In genomic region chr12:66556846-66557245, GRCm38 (mm10) we compare ENCODE assay signal across 21 mouse cellular contexts.
DNase-seq lines count a peak whose midpoint lies in the region; ATAC-seq and TF ChIP-seq lines count a peak whose summit lies in the region.
"Had no signal": no experiment of that assay in that cellular context is flagged by ENCODE, and none has a peak within 500 bp of the region (broad histone marks: within the 10 kb centered on the region; RNA-seq: fewer than 3 reads in every experiment).

No protein-coding gene starts in this region.

- H3K36me3 ChIP-seq in embryonic facial prominence, embryonic 14.5 days (ENCODE audit: control insufficient read depth, insufficient read depth, low read length), result no peaks in the 10 kb centered on the region
- H3K36me3 ChIP-seq in embryonic facial prominence, embryonic 10.5 days (replicated peaks), result no peaks in the 10 kb centered on the region
- H3K36me3 ChIP-seq in midbrain, embryonic 13.5 days, result no peaks in the 10 kb centered on the region
- no peaks in the 10 kb centered on the region for H3K36me3 ChIP-seq in midbrain, embryonic 11.5 days (ENCODE audit: control insufficient read depth, insufficient read depth, low read length)
- H3K36me3 ChIP-seq in hindbrain, postnatal 0 days (ENCODE audit: insufficient read depth, low read length), result no peaks in the 10 kb centered on the region
- H3K36me3 ChIP-seq: embryonic facial prominence, embryonic 13.5 days; heart, embryonic 15.5 days; limb, embryonic 13.5 days; liver, embryonic 13.5 days; lung, embryonic 15.5 days; midbrain, embryonic 10.5 days had no signal

- H3K4me1 ChIP-seq in embryonic facial prominence, embryonic 14.5 days (ENCODE audit: control insufficient read depth, insufficient read depth, low read length), result no peaks in the 10 kb centered on the region
- no peaks in the 10 kb centered on the region for H3K4me1 ChIP-seq in embryonic facial prominence, embryonic 10.5 days
- no peaks in the 10 kb centered on the region for H3K4me1 ChIP-seq in midbrain, embryonic 13.5 days (replicated peaks)
- H3K4me1 ChIP-seq in midbrain, embryonic 11.5 days (ENCODE audit: control insufficient read depth, insufficient read depth, low read length), result no peaks in the 10 kb centered on the region
- no peaks in the 10 kb centered on the region for H3K4me1 ChIP-seq in hindbrain, postnatal 0 days (ENCODE audit: insufficient read depth, low read length)
- H3K4me1 ChIP-seq: embryonic facial prominence, embryonic 13.5 days; heart, embryonic 15.5 days; limb, embryonic 13.5 days; liver, embryonic 13.5 days; lung, embryonic 15.5 days; midbrain, embryonic 10.5 days had no signal

- no peak overlapping the region for H3K27ac ChIP-seq in embryonic facial prominence, embryonic 14.5 days (replicated peaks; ENCODE audit: low read depth, low read length)
- H3K27ac ChIP-seq in embryonic facial prominence, embryonic 10.5 days (replicated peaks), result no peak overlapping the region
- H3K27ac ChIP-seq in midbrain, embryonic 13.5 days, result no peak overlapping the region
- no peak overlapping the region for H3K27ac ChIP-seq in midbrain, embryonic 11.5 days (ENCODE audit: low read depth, low read length)
- H3K27ac ChIP-seq in hindbrain, postnatal 0 days, result no peak overlapping the region
- H3K27ac ChIP-seq: embryonic facial prominence, embryonic 13.5 days; heart, embryonic 15.5 days; kidney, postnatal 0 days; limb, embryonic 13.5 days; liver, embryonic 13.5 days; lung, embryonic 15.5 days; macrophage; midbrain, embryonic 10.5 days had no signal

- no peaks in the 10 kb centered on the region for H3K27me3 ChIP-seq in embryonic facial prominence, embryonic 14.5 days (replicated peaks; ENCODE audit: control insufficient read depth, insufficient read depth, low read length)
- no peaks in the 10 kb centered on the region for H3K27me3 ChIP-seq in embryonic facial prominence, embryonic 10.5 days (replicated peaks; ENCODE audit: low read depth, poor library complexity, severe bottlenecking)
- no peaks in the 10 kb centered on the region for H3K27me3 ChIP-seq in midbrain, embryonic 13.5 days
- H3K27me3 ChIP-seq in midbrain, embryonic 11.5 days (ENCODE audit: control insufficient read depth, insufficient read depth, low read length), result no peaks in the 10 kb centered on the region
- H3K27me3 ChIP-seq in hindbrain, postnatal 0 days (ENCODE audit: insufficient read depth, low read length), result no peaks in the 10 kb centered on the region
- H3K27me3 ChIP-seq: embryonic facial prominence, embryonic 13.5 days; heart, embryonic 15.5 days; limb, embryonic 13.5 days; liver, embryonic 13.5 days; lung, embryonic 15.5 days had no signal

- no peak overlapping the region for H3K4me3 ChIP-seq in embryonic facial prominence, embryonic 14.5 days (ENCODE audit: low read depth, low read length)
- no peak overlapping the region for H3K4me3 ChIP-seq in embryonic facial prominence, embryonic 10.5 days
- no peak overlapping the region for H3K4me3 ChIP-seq in midbrain, embryonic 13.5 days (replicated peaks)
- H3K4me3 ChIP-seq in midbrain, embryonic 11.5 days (ENCODE audit: low read depth, low read length), result no peak overlapping the region
- H3K4me3 ChIP-seq in hindbrain, postnatal 0 days (ENCODE audit: low read length), result no peak overlapping the region
- H3K4me3 ChIP-seq: embryonic facial prominence, embryonic 13.5 days; heart, embryonic 15.5 days; limb, embryonic 13.5 days; liver, embryonic 13.5 days; lung, embryonic 15.5 days; midbrain, embryonic 10.5 days had no signal

- H3K9me3 ChIP-seq in embryonic facial prominence, embryonic 14.5 days (ENCODE audit: control insufficient read depth, low read length), result no peaks in the 10 kb centered on the region
- no peaks in the 10 kb centered on the region for H3K9me3 ChIP-seq in embryonic facial prominence, embryonic 10.5 days
- H3K9me3 ChIP-seq in midbrain, embryonic 13.5 days, result no peaks in the 10 kb centered on the region
- H3K9me3 ChIP-seq in midbrain, embryonic 11.5 days (ENCODE audit: control insufficient read depth, low read length), result no peaks in the 10 kb centered on the region
- no peaks in the 10 kb centered on the region for H3K9me3 ChIP-seq in hindbrain, postnatal 0 days (ENCODE audit: low read length)
- H3K9me3 ChIP-seq: embryonic facial prominence, embryonic 13.5 days; heart, embryonic 15.5 days; limb, embryonic 13.5 days; liver, embryonic 13.5 days; lung, embryonic 15.5 days; midbrain, embryonic 10.5 days had no signal

- TF ChIP-seq CTCF in hindbrain, postnatal 0 days (IDR thresholded peaks at IDR 0.05; ENCODE audit: low read depth), result no peak

- 84% methylated on average over 3 of the region's 3 CpGs for WGBS in embryonic facial prominence, embryonic 14.5 days
- 82% methylated on average over 3 of the region's 3 CpGs for WGBS in embryonic facial prominence, embryonic 10.5 days
- 60% methylated on average over 3 of the region's 3 CpGs for WGBS in midbrain, embryonic 13.5 days
- WGBS in midbrain, embryonic 11.5 days, result 79% methylated on average over 3 of the region's 3 CpGs
- 41% methylated on average over 3 of the region's 3 CpGs for WGBS in hindbrain, postnatal 0 days

- H3K9ac ChIP-seq in embryonic facial prominence, embryonic 14.5 days (ENCODE audit: low read depth, low read length), result no peak overlapping the region
- no peak overlapping the region for H3K9ac ChIP-seq in midbrain, embryonic 13.5 days (replicated peaks)
- no peak overlapping the region for H3K9ac ChIP-seq in midbrain, embryonic 11.5 days (ENCODE audit: low read length)
- H3K9ac ChIP-seq in hindbrain, postnatal 0 days (replicated peaks; ENCODE audit: low read length), result no peak overlapping the region
- H3K9ac ChIP-seq: embryonic facial prominence, embryonic 13.5 days; heart, embryonic 15.5 days; limb, embryonic 13.5 days; liver, embryonic 13.5 days; lung, embryonic 15.5 days had no signal

- ATAC-seq in embryonic facial prominence, embryonic 14.5 days (ENCODE audit: low read depth), result no peak
- ATAC-seq in midbrain, embryonic 13.5 days, result 0 out of 2 replicates have a peak, but pooled peaks have one; percentile 27
- no peak for ATAC-seq in midbrain, embryonic 11.5 days (ENCODE audit: low FRiP score)
- 0 out of 2 replicates have a peak, but pooled peaks have one; percentile 40 for ATAC-seq in hindbrain, postnatal 0 days

- peak; percentile 31 for DNase-seq in embryonic facial prominence, embryonic 14.5 days (ENCODE audit: low spot score)
- DNase-seq in embryonic facial prominence, embryonic 10.5 days (ENCODE audit: low spot score), result no peak
- no peak for DNase-seq in midbrain, embryonic 11.5 days (ENCODE audit: low spot score, missing footprints)
- peak; percentile 9 for DNase-seq in brain, adult 2 months (ENCODE audit: low read depth, low spot score)
- peak; percentile 68 for DNase-seq in hindbrain, postnatal 0 days (ENCODE audit: low spot score)
- no peak for DNase-seq in urinary bladder, postnatal 4 days (ENCODE audit: low spot score in 2 of 2)
- DNase-seq in cerebellum, adult 11 months, result no peak
- DNase-seq: cerebellum, adult 9-11 months; gastrocnemius, postnatal 25 days; kidney, adult 11 months; liver, embryonic 13.5 days; right cerebral cortex, postnatal 25 days; thymus, postnatal 4 days had no signal

- H3K4me2 ChIP-seq in embryonic facial prominence, embryonic 14.5 days (ENCODE audit: low read depth, low read length), result no peak overlapping the region
- no peak overlapping the region for H3K4me2 ChIP-seq in midbrain, embryonic 13.5 days (replicated peaks)
- no peak overlapping the region for H3K4me2 ChIP-seq in midbrain, embryonic 11.5 days
- no peak overlapping the region for H3K4me2 ChIP-seq in hindbrain, postnatal 0 days (ENCODE audit: low read depth, low read length)
- H3K4me2 ChIP-seq: embryonic facial prominence, embryonic 13.5 days; heart, embryonic 15.5 days; limb, embryonic 13.5 days; liver, embryonic 13.5 days; lung, embryonic 15.5 days had no signal

Comparison
In these comparisons a context has a peak if more than half of its experiments do, and no peak if none do; other contexts are left out.
1. ATAC-seq: peak in midbrain, embryonic 13.5 days (single experiment) and hindbrain, postnatal 0 days (single experiment); none in embryonic facial prominence, embryonic 14.5 days (single experiment) and midbrain, embryonic 11.5 days (single experiment).
2. DNase-seq: peak in embryonic facial prominence, embryonic 14.5 days (single experiment), brain, adult 2 months (single experiment) and hindbrain, postnatal 0 days (single experiment); none in embryonic facial prominence, embryonic 10.5 days (single experiment), midbrain, embryonic 11.5 days (single experiment), urinary bladder, postnatal 4 days (0 of 2) and cerebellum, adult 11 months (single experiment).